Mouse (Mus musculus): ENCODE results near the gene Serpinb7. TPM values are rescaled to one million over a fixed set of nuclear protein-coding genes. Genes with fewer than 3 reads are reported as not detected.

Serpinb7 gene
- polyA plus RNA-seq, 1 experiment from 2014 or later, result not detected

Other genes starting within 250 kb of the Serpinb7 start
- not detected in 2 replicates for gene Serpinb3b, start 121.3 kb upstream of the Serpinb7 start, polyA plus RNA-seq (2014; fragmentation: Nextera tagmentation; extraction: Ambion mirVana)
- not detected in 2 replicates for gene Serpinb3c, start 121.3 kb upstream of the Serpinb7 start, polyA plus RNA-seq (2014; fragmentation: Nextera tagmentation; extraction: Ambion mirVana)
- not detected in 2 replicates for gene Serpinb11, start 38.5 kb upstream of the Serpinb7 start, polyA plus RNA-seq (2014; fragmentation: Nextera tagmentation; extraction: Ambion mirVana)
- gene Serpinb2, start 111.8 kb downstream of the Serpinb7 start, polyA plus RNA-seq (2014; fragmentation: Nextera tagmentation; extraction: Ambion mirVana), result 0.33 and 0.39 TPM in 2 replicates
- 0.07 and 0.15 TPM in 2 replicates for gene Serpinb8, start 190.4 kb downstream of the Serpinb7 start, polyA plus RNA-seq (2014; fragmentation: Nextera tagmentation; extraction: Ambion mirVana)